Mouse (Mus musculus): ENCODE results near the gene Twf2. TPM values are rescaled to one million over a fixed set of nuclear protein-coding genes. Genes with fewer than 3 reads are reported as not detected.
A peak's percentile ranks its signal among the peaks of the same experiment; 100 is the strongest.
"Not testable (repeated sequence)": the region's sequence is repeated elsewhere in the genome, so short reads cannot be mapped to it uniquely, and the experiment has no call there.

Gene Twf2
- polyA plus RNA-seq, 1 experiment from 2014 or later = 60.0 TPM

GRCm38 (mm10) chr9:106167703-106168102 lies 35.2 kb upstream of the Twf2 start:
- 27% methylated on average over 1 of the region's 1 CpGs for WGBS
- Histone ChIP-seq H3K4me2 (no peak overlapping the region), H3K4me3 (no peak overlapping the region), H3K36me3 (no peaks in the 10 kb centered on the region), H3K9me3 (no peaks in the 10 kb centered on the region), H3K27me3 (0 out of 2 replicates have a peak, but pooled peaks cover 3% of the 10 kb centered on the region), H3K9ac (no peak overlapping the region), H3K4me1 (peaks cover 8% of the 10 kb centered on the region; the same call in 1 of the 2 replicates), H3K27ac (no peak overlapping the region)
- ATAC-seq (ENCODE audit: insufficient number of reproducible peaks, low FRiP score, low TSS enrichment, low read depth) = no peak

GRCm38 (mm10) chr9:106169006-106169405 lies 33.9 kb upstream of the Twf2 start:
- 83% methylated on average over 1 of the region's 1 CpGs for WGBS
- H3K4me2 ChIP-seq; ATAC-seq (ENCODE audit: insufficient number of reproducible peaks, low FRiP score, low TSS enrichment, low read depth); H3K9ac ChIP-seq; H3K9me3 ChIP-seq; H3K27ac ChIP-seq; H3K4me3 ChIP-seq; H3K36me3 ChIP-seq; H3K27me3 ChIP-seq: not testable (repeated sequence)
- peaks cover 19% of the 10 kb centered on the region for H3K4me1 ChIP-seq

GRCm38 (mm10) chr9:106169917-106170316 lies 33.0 kb upstream of the Twf2 start:
- Histone ChIP-seq H3K9ac (no peak overlapping the region), H3K4me2 (peak overlapping the region; percentile 79), H3K4me1 (peaks cover 26% of the 10 kb centered on the region), H3K9me3 (no peaks in the 10 kb centered on the region), H3K27me3 (no peaks in the 10 kb centered on the region), H3K36me3 (no peaks in the 10 kb centered on the region), H3K4me3 (peak overlapping the region; percentile 92), H3K27ac (peak overlapping the region; percentile 98; the same call in 1 of the 2 replicates)
- no peak for ATAC-seq (ENCODE audit: insufficient number of reproducible peaks, low FRiP score, low TSS enrichment, low read depth)
- 25% methylated on average over 6 of the region's 6 CpGs for WGBS

DNA sequence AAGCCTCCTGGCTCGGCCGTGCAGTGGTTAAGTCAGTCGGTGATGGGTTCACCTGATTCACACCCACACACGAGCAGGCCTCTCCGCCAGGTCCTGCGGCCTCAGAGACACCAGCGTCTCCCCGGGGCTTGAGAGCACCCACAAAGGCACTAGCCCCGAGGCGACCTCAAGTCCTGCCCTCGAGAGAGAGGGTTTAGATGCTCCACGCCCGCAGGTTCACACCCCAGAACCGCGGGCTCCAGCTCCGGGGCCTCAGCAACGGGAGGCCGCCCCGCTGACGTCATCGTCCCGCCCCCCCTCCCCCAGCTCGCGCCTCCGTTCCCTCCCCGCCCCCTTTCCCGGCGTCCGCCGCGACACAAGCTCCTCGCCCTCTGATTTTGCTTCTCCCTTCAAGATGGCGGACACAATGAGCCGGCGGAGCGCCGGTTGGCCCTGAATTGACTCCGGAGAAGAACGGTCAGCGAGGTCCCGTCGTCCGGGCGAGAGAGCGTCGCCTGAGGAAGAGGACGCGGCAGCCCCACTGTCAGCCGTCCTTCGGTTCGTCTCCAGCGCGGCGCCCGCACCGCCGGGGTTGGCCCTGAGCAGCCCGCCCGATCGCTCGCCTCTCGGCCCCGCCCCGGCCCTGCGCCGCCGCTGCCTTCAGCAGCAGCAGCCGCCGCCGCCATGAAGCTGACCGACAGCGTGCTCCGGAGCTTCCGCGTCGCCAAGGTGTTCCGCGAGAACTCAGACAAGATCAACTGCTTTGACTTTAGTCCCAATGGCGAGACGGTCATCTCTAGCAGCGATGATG lies 32.2 kb upstream of the Twf2 start, which contains the start of gene Wdr82:
Gene Wdr82 (plus strand): TSS at position 373 of the 790 bp plus-strand sequence.
- H3K9ac ChIP-seq = peak within 1 kb of the TSS; percentile 82
- H3K9me3 ChIP-seq = no peaks in the 10 kb centered on the region
- no peaks in the 10 kb centered on the region for H3K27me3 ChIP-seq
- H3K27ac ChIP-seq = peak within 1 kb of the TSS; percentile 98
- peak; percentile 91 for ATAC-seq (ENCODE audit: insufficient number of reproducible peaks, low FRiP score, low TSS enrichment, low read depth)
- peaks cover 33% of the 10 kb centered on the region for H3K4me1 ChIP-seq
- under 1% methylated on average over 80 of the region's 81 CpGs for WGBS
- no peaks in the 10 kb centered on the region for H3K36me3 ChIP-seq
- H3K4me2 ChIP-seq = peak within 1 kb of the TSS; percentile 79
- peak within 1 kb of the TSS; percentile 92 for H3K4me3 ChIP-seq

GRCm38 (mm10) chr9:106171346-106172158 lies 31.4 kb upstream of the Twf2 start:
- H3K4me1 ChIP-seq = peaks cover 39% of the 10 kb centered on the region
- peaks cover 3% of the 10 kb centered on the region; the same call in 1 of the 2 replicates for H3K36me3 ChIP-seq
- peak overlapping the region; percentile 92 for H3K4me3 ChIP-seq
- H3K9ac ChIP-seq = peak overlapping the region; percentile 82
- peak; percentile 22; the same call in 1 of the 2 replicates for ATAC-seq (ENCODE audit: insufficient number of reproducible peaks, low FRiP score, low TSS enrichment, low read depth)
- peak overlapping the region; percentile 59 for H3K4me2 ChIP-seq
- no peaks in the 10 kb centered on the region for H3K27me3 ChIP-seq
- under 1% methylated on average over 30 of the region's 30 CpGs for WGBS
- H3K9me3 ChIP-seq = no peaks in the 10 kb centered on the region
- H3K27ac ChIP-seq = peak overlapping the region; percentile 98

- H3K9me3 ChIP-seq = no peaks in the 10 kb centered on the region
- peak overlapping the region; percentile 92 for H3K4me3 ChIP-seq
- peak overlapping the region; percentile 59 for H3K4me2 ChIP-seq
- peak overlapping the region; percentile 82; the same call in 1 of the 2 replicates for H3K9ac ChIP-seq
- WGBS = 10% methylated on average over 3 of the region's 3 CpGs
- H3K27me3 ChIP-seq = no peaks in the 10 kb centered on the region
- H3K27ac ChIP-seq = no peak overlapping the region
- peaks cover 11% of the 10 kb centered on the region for H3K36me3 ChIP-seq
- peaks cover 39% of the 10 kb centered on the region for H3K4me1 ChIP-seq
- ATAC-seq (ENCODE audit: insufficient number of reproducible peaks, low FRiP score, low TSS enrichment, low read depth) = no peak
These were observed 30.4 kb upstream of the Twf2 start for GRCm38 (mm10) chr9:106172527-106172926.

DNA sequence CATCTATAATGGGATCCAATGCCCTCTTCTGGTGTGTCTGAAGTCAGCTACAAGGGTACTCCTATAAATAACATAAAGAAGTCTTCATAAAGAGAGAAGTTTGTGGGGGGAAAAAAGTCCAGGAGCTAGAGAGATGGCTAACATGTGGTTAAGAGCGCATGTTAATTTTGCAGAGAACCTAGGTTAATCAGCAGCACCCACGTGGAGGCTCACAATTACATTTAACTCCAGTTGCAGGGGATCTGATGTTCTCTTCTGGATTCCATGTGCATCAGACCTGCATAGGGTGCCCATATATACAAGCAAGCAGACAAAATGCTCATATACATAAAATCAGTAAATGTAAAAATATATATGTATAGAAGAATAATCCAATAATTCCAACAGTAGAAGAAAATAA lies 29.5 kb upstream of the Twf2 start:
- H3K9me3 ChIP-seq = no peaks in the 10 kb centered on the region
- ATAC-seq (ENCODE audit: insufficient number of reproducible peaks, low FRiP score, low TSS enrichment, low read depth) = no peak
- H3K27ac ChIP-seq = no peak overlapping the region
- H3K27me3 ChIP-seq = no peaks in the 10 kb centered on the region
- H3K9ac ChIP-seq = no peak overlapping the region
- peak overlapping the region; percentile 59 for H3K4me2 ChIP-seq
- WGBS = 52% methylated on average over 2 of the region's 2 CpGs
- H3K4me1 ChIP-seq = peaks cover 39% of the 10 kb centered on the region
- H3K4me3 ChIP-seq = peak overlapping the region; percentile 92
- H3K36me3 ChIP-seq = peaks cover 19% of the 10 kb centered on the region

DNA sequence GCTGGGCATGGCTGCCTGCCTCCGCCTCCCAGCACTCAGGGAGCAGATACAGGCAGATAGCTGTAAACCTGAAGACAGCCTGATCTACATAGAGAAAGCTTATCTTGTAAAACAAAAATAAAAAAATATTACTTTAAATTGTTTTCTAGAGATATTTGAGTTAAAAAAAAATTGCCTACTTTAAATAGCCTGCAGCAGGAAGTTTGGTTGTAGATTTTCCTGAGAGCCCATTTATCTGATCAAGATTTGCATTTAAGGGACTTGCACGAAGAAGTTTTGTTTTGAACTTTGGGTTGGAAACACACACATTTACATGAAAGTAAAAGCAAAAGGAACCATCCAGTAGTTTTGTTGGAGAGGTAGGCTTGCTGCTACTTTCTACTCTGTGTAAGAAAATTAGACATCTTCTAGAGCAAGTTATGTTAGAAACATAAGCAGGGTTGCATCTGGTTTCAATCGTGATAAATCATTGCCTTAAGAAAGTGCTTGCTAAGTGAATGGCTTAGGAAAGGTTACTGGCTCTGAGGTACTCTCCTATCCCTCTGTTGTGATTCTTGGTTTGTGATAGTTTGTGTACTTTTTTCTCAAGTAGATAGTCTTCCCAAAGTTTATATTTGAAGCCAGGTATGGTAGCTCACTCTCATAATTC lies 27.2 kb upstream of the Twf2 start:
- H3K4me3 ChIP-seq = no peak overlapping the region
- H3K9me3 ChIP-seq = no peaks in the 10 kb centered on the region
- WGBS = 54% methylated on average over 3 of the region's 3 CpGs
- no peaks in the 10 kb centered on the region for H3K27me3 ChIP-seq
- no peak overlapping the region for H3K27ac ChIP-seq
- H3K36me3 ChIP-seq = peaks cover 33% of the 10 kb centered on the region
- ATAC-seq (ENCODE audit: insufficient number of reproducible peaks, low FRiP score, low TSS enrichment, low read depth) = no peak
- no peak overlapping the region for H3K9ac ChIP-seq
- H3K4me1 ChIP-seq = peaks cover 31% of the 10 kb centered on the region
- H3K4me2 ChIP-seq = no peak overlapping the region

DNA sequence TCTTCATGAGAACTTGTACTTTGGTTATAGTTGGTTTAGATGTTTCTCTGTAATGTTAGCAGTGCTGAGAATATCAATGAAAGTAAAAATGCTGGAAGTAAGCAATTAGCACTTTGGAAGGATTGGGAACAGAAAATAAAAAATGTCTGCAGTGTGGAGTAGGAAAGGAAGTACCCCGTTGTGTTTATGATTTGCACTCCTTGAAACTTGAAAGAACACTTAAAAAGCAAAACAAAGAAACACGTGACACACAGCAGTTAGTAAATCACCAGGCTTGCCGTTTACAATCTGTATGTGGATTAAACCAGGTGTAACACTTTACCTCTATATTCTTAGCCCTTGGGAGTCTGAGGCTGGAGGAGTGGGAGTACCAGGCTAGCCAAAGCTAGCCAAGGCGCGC lies 26.1 kb upstream of the Twf2 start:
- no peaks in the 10 kb centered on the region for H3K9me3 ChIP-seq
- H3K4me3 ChIP-seq = no peak overlapping the region
- H3K9ac ChIP-seq = no peak overlapping the region
- ATAC-seq (ENCODE audit: insufficient number of reproducible peaks, low FRiP score, low TSS enrichment, low read depth) = no peak
- no peaks in the 10 kb centered on the region for H3K27me3 ChIP-seq
- H3K27ac ChIP-seq = no peak overlapping the region
- WGBS = 37% methylated on average over 5 of the region's 5 CpGs
- peaks cover 44% of the 10 kb centered on the region for H3K36me3 ChIP-seq
- H3K4me2 ChIP-seq = no peak overlapping the region
- peaks cover 31% of the 10 kb centered on the region for H3K4me1 ChIP-seq

DNA sequence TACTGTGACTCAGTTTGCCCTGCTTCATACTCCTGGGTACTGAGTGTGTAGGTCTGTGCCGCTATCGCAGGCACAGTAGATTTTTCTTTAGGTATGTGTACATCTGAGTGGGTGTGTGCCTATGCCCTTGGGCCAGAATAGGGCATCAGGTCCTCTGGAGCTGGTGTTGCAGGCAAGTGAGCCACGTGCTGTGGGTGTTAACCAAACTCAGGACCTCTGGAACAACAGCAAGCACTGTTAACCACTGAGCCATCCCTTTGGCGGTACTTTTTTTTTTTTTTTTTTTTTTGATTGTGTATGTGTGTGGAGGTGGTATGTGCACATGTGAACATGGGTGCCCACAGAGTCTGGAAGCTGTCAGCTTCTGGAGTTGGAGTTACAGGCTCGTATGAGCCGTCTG lies 25.1 kb upstream of the Twf2 start:
- Histone ChIP-seq H3K9me3 (no peaks in the 10 kb centered on the region), H3K36me3 (peaks cover 54% of the 10 kb centered on the region), H3K27ac (no peak overlapping the region), H3K4me1 (peaks cover 31% of the 10 kb centered on the region), H3K4me2 (no peak overlapping the region), H3K4me3 (no peak overlapping the region), H3K27me3 (no peaks in the 10 kb centered on the region), H3K9ac (no peak overlapping the region)
- 80% methylated on average over 6 of the region's 6 CpGs for WGBS
- ATAC-seq (ENCODE audit: insufficient number of reproducible peaks, low FRiP score, low TSS enrichment, low read depth) = no peak

DNA sequence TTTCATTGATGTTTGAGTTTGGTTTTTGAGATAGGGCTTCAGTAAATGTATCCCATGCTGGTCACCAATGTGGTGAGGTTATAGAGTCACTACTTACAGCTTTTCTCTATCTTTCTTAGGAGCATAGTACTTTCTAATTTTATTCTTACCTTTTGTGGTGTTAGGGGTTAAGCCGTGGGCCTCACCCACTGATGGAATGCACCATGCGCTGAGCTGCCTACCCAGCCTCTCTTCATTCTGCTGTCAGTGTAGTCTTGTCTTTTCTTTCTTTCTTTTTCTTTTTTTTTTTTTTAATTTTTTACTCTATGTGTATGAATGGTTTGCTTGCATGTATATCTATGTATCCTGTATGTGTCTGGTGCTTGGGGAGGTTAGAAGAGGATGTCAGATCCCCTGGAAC lies 23.5 kb upstream of the Twf2 start:
- WGBS = 86% methylated on average over 2 of the region's 2 CpGs
- H3K4me1 ChIP-seq = peaks cover 17% of the 10 kb centered on the region
- no peak overlapping the region for H3K27ac ChIP-seq
- peaks cover 71% of the 10 kb centered on the region for H3K36me3 ChIP-seq
- no peak for ATAC-seq (ENCODE audit: insufficient number of reproducible peaks, low FRiP score, low TSS enrichment, low read depth)
- H3K27me3 ChIP-seq = no peaks in the 10 kb centered on the region
- H3K9me3 ChIP-seq = no peaks in the 10 kb centered on the region
- H3K4me3 ChIP-seq = no peak overlapping the region
- H3K9ac ChIP-seq = no peak overlapping the region
- H3K4me2 ChIP-seq = no peak overlapping the region
